ENCODE assay signal across 14 mouse cellular contexts in the genomic region with DNA sequence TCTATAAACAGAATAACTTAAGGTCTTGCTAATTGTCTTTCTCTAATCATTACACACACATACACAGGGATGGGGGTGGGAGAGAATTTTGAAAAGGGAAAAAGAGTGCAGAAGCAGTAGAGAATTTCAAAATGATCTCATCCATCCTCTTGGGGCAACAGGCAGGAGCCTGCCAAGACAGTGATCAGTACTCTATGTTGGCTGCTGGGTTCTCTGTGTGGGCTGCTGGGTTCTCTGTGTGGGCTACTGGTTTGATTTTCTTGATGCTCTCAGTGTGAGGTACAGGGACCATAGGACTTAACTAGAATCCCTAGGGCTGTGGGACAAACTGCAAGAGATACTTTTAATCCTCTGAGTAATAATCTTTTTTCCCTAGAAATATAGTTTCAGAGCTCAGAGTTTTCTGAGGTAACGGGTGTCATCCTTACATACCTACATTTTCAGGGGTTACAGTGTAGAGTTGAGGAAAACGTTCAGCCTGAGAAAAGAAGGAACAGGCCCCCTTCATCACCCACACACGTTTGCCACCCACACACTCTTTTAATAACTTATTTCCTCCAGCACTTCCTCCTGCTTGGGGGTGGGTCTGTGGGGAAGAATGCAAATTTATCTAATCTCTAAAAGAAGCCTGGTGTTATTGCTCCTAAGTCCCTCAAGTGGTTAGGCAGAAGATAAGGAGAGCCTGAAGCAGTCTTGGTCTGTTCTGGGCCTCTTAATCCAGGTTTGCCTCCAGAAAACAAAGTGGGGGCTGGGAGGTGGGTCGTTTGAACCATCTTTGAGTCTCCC.
DNase-seq lines count a peak whose midpoint lies in the region; ATAC-seq and TF ChIP-seq lines count a peak whose summit lies in the region.
"Had no signal": no experiment of that assay in that cellular context is flagged by ENCODE, and none has a peak within 500 bp of the region (broad histone marks: within the 10 kb centered on the region; RNA-seq: fewer than 3 reads in every experiment).

No protein-coding gene starts in this region.

- no peaks in the 10 kb centered on the region for H3K9me3 ChIP-seq in lung, embryonic 15.5 days
- no peaks in the 10 kb centered on the region for H3K9me3 ChIP-seq in intestine, embryonic 16.5 days (ENCODE audit: control insufficient read depth, low read length)
- H3K9me3 ChIP-seq in hindbrain, postnatal 0 days (ENCODE audit: low read length), result no peaks in the 10 kb centered on the region
- no peaks in the 10 kb centered on the region for H3K9me3 ChIP-seq in midbrain, embryonic 14.5 days (ENCODE audit: control insufficient read depth, low read length)
- H3K9me3 ChIP-seq: limb, embryonic 15.5 days; midbrain, embryonic 12.5 days had no signal

- TF ChIP-seq POLR2A in lung, adult 2 months (IDR thresholded peaks at IDR 0.05; ENCODE audit: borderline replicate concordance, extremely low read depth, low read depth, low read length), result no peak

- H3K27ac ChIP-seq in lung, embryonic 15.5 days, result 0 out of 2 replicates have a peak overlapping the region, but pooled peaks have one; percentile 0
- H3K27ac ChIP-seq in intestine, embryonic 16.5 days (ENCODE audit: low read length), result peak overlapping the region; percentile 79
- H3K27ac ChIP-seq in hindbrain, postnatal 0 days, result no peak overlapping the region
- no peak overlapping the region for H3K27ac ChIP-seq in midbrain, embryonic 14.5 days (replicated peaks; ENCODE audit: low read depth, low read length)
- H3K27ac ChIP-seq: heart, adult 2 months; layer of hippocampus, adult 2 months; limb, embryonic 15.5 days; midbrain, embryonic 12.5 days had no signal

- H3K9ac ChIP-seq in lung, embryonic 15.5 days, result no peak overlapping the region
- H3K9ac ChIP-seq in intestine, embryonic 16.5 days (ENCODE audit: low read depth, low read length), result no peak overlapping the region
- no peak overlapping the region for H3K9ac ChIP-seq in hindbrain, postnatal 0 days (replicated peaks; ENCODE audit: low read length)
- H3K9ac ChIP-seq in midbrain, embryonic 14.5 days (replicated peaks; ENCODE audit: low read length), result no peak overlapping the region
- H3K9ac ChIP-seq: limb, embryonic 15.5 days; midbrain, embryonic 12.5 days had no signal

- peaks cover 10% of the 10 kb centered on the region for H3K4me1 ChIP-seq in lung, embryonic 15.5 days
- peaks cover 2% of the 10 kb centered on the region; the same call in 1 of the 2 replicates for H3K4me1 ChIP-seq in lung, adult 2 months (ENCODE audit: control insufficient read depth, insufficient read depth, low read length)
- H3K4me1 ChIP-seq in intestine, embryonic 16.5 days (ENCODE audit: control insufficient read depth, insufficient read depth, low read length), result peaks cover 32% of the 10 kb centered on the region
- no peaks in the 10 kb centered on the region for H3K4me1 ChIP-seq in hindbrain, postnatal 0 days (ENCODE audit: insufficient read depth, low read length)
- H3K4me1 ChIP-seq in midbrain, embryonic 14.5 days (ENCODE audit: control insufficient read depth, insufficient read depth, low read length), result no peaks in the 10 kb centered on the region
- H3K4me1 ChIP-seq: midbrain, embryonic 12.5 days had no signal

- H3K4me2 ChIP-seq in lung, embryonic 15.5 days, result no peak overlapping the region
- no peak overlapping the region for H3K4me2 ChIP-seq in intestine, embryonic 16.5 days (ENCODE audit: low read depth, low read length)
- no peak overlapping the region for H3K4me2 ChIP-seq in hindbrain, postnatal 0 days (ENCODE audit: low read depth, low read length)
- no peak overlapping the region for H3K4me2 ChIP-seq in midbrain, embryonic 14.5 days (ENCODE audit: low read length)
- H3K4me2 ChIP-seq: limb, embryonic 15.5 days; midbrain, embryonic 12.5 days had no signal

- DNase-seq in lung, adult 2 months, result no peak
- peak; percentile 9 for DNase-seq in Muller cell, postnatal 12 days (ENCODE audit: inconsistent ontology term)
- peak; percentile 63 for DNase-seq in splenic B cell, adult 2 months (ENCODE audit: low read depth, low spot score)
- no peak for DNase-seq in hindbrain, postnatal 0 days (ENCODE audit: low spot score)
- no peak for DNase-seq in midbrain, embryonic 14.5 days
- no peak for DNase-seq in retina, embryonic 14.5 days (ENCODE audit: low spot score)
- DNase-seq: cerebellum, adult 18-20 months had no signal

- WGBS in lung, embryonic 15.5 days, result 20% methylated on average over 4 of the region's 4 CpGs
- WGBS in lung, adult 2 months, result 32% methylated on average over 4 of the region's 4 CpGs
- WGBS in intestine, embryonic 16.5 days, result 25% methylated on average over 4 of the region's 4 CpGs
- WGBS in hindbrain, postnatal 0 days, result 60% methylated on average over 4 of the region's 4 CpGs
- WGBS in midbrain, embryonic 14.5 days, result 53% methylated on average over 4 of the region's 4 CpGs

- no peak overlapping the region for H3K4me3 ChIP-seq in lung, embryonic 15.5 days
- H3K4me3 ChIP-seq in lung, adult 2 months (replicated peaks; ENCODE audit: extremely low read depth, low read depth, low read length), result no peak overlapping the region
- H3K4me3 ChIP-seq in intestine, embryonic 16.5 days (ENCODE audit: low read length), result no peak overlapping the region
- H3K4me3 ChIP-seq in hindbrain, postnatal 0 days (ENCODE audit: low read length), result no peak overlapping the region
- H3K4me3 ChIP-seq in midbrain, embryonic 14.5 days (replicated peaks; ENCODE audit: low read depth, low read length), result no peak overlapping the region
- H3K4me3 ChIP-seq: heart, adult 2 months; layer of hippocampus, adult 2 months; limb, embryonic 15.5 days; midbrain, embryonic 12.5 days had no signal

- H3K36me3 ChIP-seq in lung, embryonic 15.5 days, result no peaks in the 10 kb centered on the region
- H3K36me3 ChIP-seq in intestine, embryonic 16.5 days (ENCODE audit: control insufficient read depth, insufficient read depth, low read length), result no peaks in the 10 kb centered on the region
- H3K36me3 ChIP-seq in splenic B cell, adult 2 months (ENCODE audit: control insufficient read depth, insufficient read depth, low read length, poor library complexity, severe bottlenecking), result no peaks in the 10 kb centered on the region
- H3K36me3 ChIP-seq in hindbrain, postnatal 0 days (ENCODE audit: insufficient read depth, low read length), result no peaks in the 10 kb centered on the region
- no peaks in the 10 kb centered on the region for H3K36me3 ChIP-seq in midbrain, embryonic 14.5 days (ENCODE audit: control insufficient read depth, insufficient read depth, low read length)
- H3K36me3 ChIP-seq: limb, embryonic 15.5 days; midbrain, embryonic 12.5 days had no signal

- H3K27me3 ChIP-seq in lung, embryonic 15.5 days, result no peaks in the 10 kb centered on the region
- no peaks in the 10 kb centered on the region for H3K27me3 ChIP-seq in intestine, embryonic 16.5 days (replicated peaks; ENCODE audit: control insufficient read depth, insufficient read depth, low read length)
- H3K27me3 ChIP-seq in splenic B cell, adult 2 months (ENCODE audit: control insufficient read depth, insufficient read depth, low read length, poor library complexity, severe bottlenecking), result no peaks in the 10 kb centered on the region
- peaks cover 4% of the 10 kb centered on the region; the same call in 1 of the 2 replicates for H3K27me3 ChIP-seq in hindbrain, postnatal 0 days (ENCODE audit: insufficient read depth, low read length)
- H3K27me3 ChIP-seq in midbrain, embryonic 14.5 days (ENCODE audit: control insufficient read depth, insufficient read depth, low read length), result no peaks in the 10 kb centered on the region
- H3K27me3 ChIP-seq: limb, embryonic 15.5 days had no signal

- no peak for ATAC-seq in lung, embryonic 15.5 days (ENCODE audit: borderline replicate concordance, extremely low read depth, low FRiP score, low TSS enrichment)
- peak; percentile 86 for ATAC-seq in intestine, embryonic 16.5 days
- ATAC-seq in hindbrain, postnatal 0 days, result no peak
- no peak for ATAC-seq in midbrain, embryonic 14.5 days (ENCODE audit: low FRiP score, low TSS enrichment)
- ATAC-seq: forebrain, embryonic 16.5 days had no signal

- no peak for TF ChIP-seq CTCF in lung, adult 2 months (IDR thresholded peaks at IDR 0.05; ENCODE audit: insufficient read depth, low read length)
- TF ChIP-seq CTCF in hindbrain, postnatal 0 days (IDR thresholded peaks at IDR 0.05; ENCODE audit: low read depth), result no peak

Comparison
In these comparisons a context has a peak if more than half of its experiments do, and no peak if none do; other contexts are left out.
1. H3K27ac ChIP-seq: peak in lung, embryonic 15.5 days (single experiment) and intestine, embryonic 16.5 days (single experiment); none in hindbrain, postnatal 0 days (single experiment) and midbrain, embryonic 14.5 days (single experiment).
2. DNase-seq: peak in Muller cell, postnatal 12 days (single experiment) and splenic B cell, adult 2 months (single experiment); none in lung, adult 2 months (single experiment), hindbrain, postnatal 0 days (single experiment), midbrain, embryonic 14.5 days (single experiment) and retina, embryonic 14.5 days (single experiment).